Mouse (Mus musculus) liver, postnatal 0 days (tissue): ENCODE results near the gene Wnt5b. TPM values are rescaled to one million over a fixed set of nuclear protein-coding genes. Genes with fewer than 3 reads are reported as not detected.

Experiments used
- ATAC-seq: fragments of 200-750 bp; cut with Nextera tagmentation; 2 replicates; pipeline ENCODE4 v1.8.0; 2017; ENCODE audit warnings: mild to moderate bottlenecking, moderate library complexity
- DNase-seq: peaks from one replicate; pipeline ENCODE4 v3.0.0-alpha.2; 2016
- H3K27ac ChIP-seq: fragments of 300-500 bp; sonication (generic); 2 replicates; pipeline ENCODE4 v1.5.1; 2014; ENCODE audit warnings: antibody characterized with exemption, moderate library complexity, mild to moderate bottlenecking, low read depth
- H3K27me3 ChIP-seq: fragments of 300-500 bp; sonication (generic); 2 replicates; pipeline ENCODE4 v1.6.1; 2014; ENCODE audit warnings: low read length, control low read depth, mixed read lengths; ENCODE audit not compliant: insufficient read depth
- H3K36me3 ChIP-seq: fragments of 300-500 bp; sonication (generic); replicated peaks from 2 replicates; pipeline ENCODE4 v1.6.1; 2014; ENCODE audit warnings: mild to moderate bottlenecking, control low read depth, low read length, moderate library complexity, mixed read lengths; ENCODE audit not compliant: insufficient read depth
- H3K4me1 ChIP-seq: fragments of 300-500 bp; sonication (generic); 2 replicates; pipeline ENCODE4 v1.6.1; 2014; ENCODE audit warnings: antibody characterized with exemption, mild to moderate bottlenecking, control low read depth; ENCODE audit not compliant: insufficient read depth
- H3K4me2 ChIP-seq: fragments of 300-500 bp; sonication (generic); 2 replicates; pipeline ENCODE4 v1.6.1; 2014; ENCODE audit warnings: low read depth, mild to moderate bottlenecking, low read length, moderate library complexity, mixed read lengths
- H3K4me3 ChIP-seq: fragments of 300-500 bp; sonication (generic); 2 replicates; pipeline ENCODE4 v1.5.1; 2014; ENCODE audit warnings: low read depth, low read length
- H3K9ac ChIP-seq: fragments of 300-500 bp; sonication (generic); replicated peaks from 2 replicates; pipeline ENCODE4 v1.6.1; 2014; ENCODE audit warnings: mild to moderate bottlenecking, moderate library complexity
- H3K9me3 ChIP-seq: fragments of 300-500 bp; sonication (generic); 2 replicates; pipeline ENCODE4 v1.6.1; 2016; ENCODE audit warnings: mild to moderate bottlenecking, control low read depth, low read length, mixed read lengths
- CTCF ChIP-seq: sonication (generic); IDR thresholded peaks from 2 replicates; pipeline ENCODE4 v1.5.1; 2016; ENCODE audit warnings: antibody characterized with exemption, low read depth
- EP300 ChIP-seq: IDR thresholded peaks from 2 replicates; pipeline ENCODE4 v1.6.1; 2016; ENCODE audit warnings: antibody characterized with exemption, low read depth, mild to moderate bottlenecking
- WGBS: fragments of 180-500 bp; shearing (Covaris S2); extraction: QIAGEN DNeasy Blood & Tissue Kit; methylation state at CpG from one replicate; pipeline ENCODE4 v1.1.7; 2014; ENCODE audit not compliant: insufficient replicate concordance; 5-methylcytosine and 5-hydroxymethylcytosine counted together
- polyA plus RNA-seq: library from polyadenylated mRNA; unstranded; fragments of >200 nt; fragmentation: Nextera tagmentation; extraction: Ambion mirVana; gene quantifications from 2 replicates; pipeline ENCODE4 v1.2.1, GENCODE M21; 2015

Wnt5b gene
- polyA plus RNA-seq, 1 experiment from 2014 or later: 0.31 TPM

DNA sequence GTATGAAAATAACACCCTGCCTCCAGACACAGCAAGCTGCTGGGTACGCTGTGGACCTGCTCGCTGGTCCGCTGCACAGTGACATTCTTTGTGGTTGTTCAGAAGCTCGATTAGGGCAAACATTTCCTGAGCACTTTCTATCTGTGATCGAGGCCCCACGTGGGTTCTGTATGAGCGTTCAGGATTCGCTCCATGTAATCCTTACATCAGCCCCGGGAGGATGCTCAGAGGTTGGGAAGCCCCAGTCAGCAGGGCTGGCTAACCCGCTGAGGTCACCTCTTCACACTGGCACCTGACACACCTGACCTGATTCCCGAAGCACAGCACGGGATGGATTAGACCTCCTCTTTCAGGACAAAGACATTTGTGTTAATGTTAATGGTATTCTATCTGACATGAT lies 8.3 kb downstream of the Wnt5b start:
- DNase-seq (no peak), ATAC-seq (no peak)
- no peak overlapping the region for H3K27ac ChIP-seq
- no peak overlapping the region for H3K4me3 ChIP-seq
- H3K4me2 ChIP-seq: no peak overlapping the region
- H3K27me3 ChIP-seq: 0 out of 2 replicates have a peak, but pooled peaks cover 3% of the 10 kb centered on the region
- H3K9ac ChIP-seq: no peak overlapping the region
- no peaks in the 10 kb centered on the region for H3K9me3 ChIP-seq
- H3K36me3 ChIP-seq: no peaks in the 10 kb centered on the region
- 79% methylated on average over 12 of the region's 12 CpGs for WGBS
- TF ChIP-seq CTCF (no peak), EP300 (no peak)
- H3K4me1 ChIP-seq: no peaks in the 10 kb centered on the region

DNA sequence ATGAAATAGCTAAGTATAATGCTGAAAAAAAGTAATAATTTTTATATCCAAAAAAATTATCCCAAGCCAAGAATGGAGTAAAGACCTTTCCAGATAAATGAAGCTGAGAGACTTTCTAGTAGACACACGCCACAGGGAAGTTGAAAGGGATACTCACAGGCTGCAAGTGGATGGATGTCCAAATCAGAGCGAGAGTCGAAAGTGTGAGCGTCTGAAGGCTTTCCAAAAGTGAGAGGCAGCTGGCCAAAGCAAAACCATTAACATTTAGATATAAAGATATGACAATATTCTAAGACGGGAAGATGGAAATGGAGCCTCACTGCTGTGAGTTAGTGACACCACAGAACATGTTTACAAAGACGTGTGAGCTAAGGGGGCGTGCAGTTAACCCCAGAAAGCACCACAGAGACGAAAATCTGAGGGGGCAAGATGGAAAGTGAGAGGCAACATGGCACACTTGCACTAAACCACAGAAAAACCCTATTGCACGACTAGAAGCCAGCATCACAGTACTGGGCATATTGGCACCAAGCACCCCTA lies 10.9 kb downstream of the Wnt5b start:
- no peak for DNase-seq
- no peak overlapping the region for H3K4me2 ChIP-seq
- no peaks in the 10 kb centered on the region for H3K36me3 ChIP-seq
- WGBS: 64% methylated on average over 9 of the region's 9 CpGs
- no peak overlapping the region for H3K9ac ChIP-seq
- no peaks in the 10 kb centered on the region for H3K9me3 ChIP-seq
- H3K4me1 ChIP-seq: no peaks in the 10 kb centered on the region
- ATAC-seq: no peak
- no peaks in the 10 kb centered on the region for H3K27me3 ChIP-seq
- H3K4me3 ChIP-seq: no peak overlapping the region
- TF ChIP-seq CTCF: no peak
- no peak for TF ChIP-seq EP300
- H3K27ac ChIP-seq: no peak overlapping the region

DNA sequence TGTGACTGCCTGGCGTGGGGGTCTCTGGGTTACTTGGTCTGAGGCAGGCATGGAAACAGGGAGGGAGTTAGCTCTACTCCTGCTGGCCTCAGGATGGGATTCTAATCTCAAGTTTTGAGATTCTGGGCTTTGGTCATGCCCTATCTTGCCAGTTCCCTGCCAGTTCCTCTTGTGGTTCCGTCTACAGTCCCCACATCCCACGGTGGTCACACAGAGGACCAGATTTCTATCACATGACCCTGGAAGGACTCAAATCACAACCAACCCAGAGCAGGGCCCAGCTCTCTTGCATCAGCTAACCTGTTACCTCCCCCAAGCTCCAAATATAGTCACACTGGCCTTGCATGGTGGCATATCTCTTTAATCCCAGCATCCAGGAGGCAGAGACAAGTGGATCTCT lies 14.5 kb downstream of the Wnt5b start:
- Histone ChIP-seq H3K36me3 (no peaks in the 10 kb centered on the region), H3K4me1 (no peaks in the 10 kb centered on the region), H3K9me3 (no peaks in the 10 kb centered on the region), H3K27me3 (no peaks in the 10 kb centered on the region), H3K4me2 (no peak overlapping the region), H3K27ac (no peak overlapping the region), H3K4me3 (no peak overlapping the region), H3K9ac (no peak overlapping the region)
- 47% methylated on average over 3 of the region's 3 CpGs for WGBS
- ATAC-seq: no peak
- TF ChIP-seq CTCF (no peak), EP300 (no peak)
- no peak for DNase-seq

GRCm38 (mm10) chr6:119526498-119526897 lies 17.6 kb downstream of the Wnt5b start:
- Histone ChIP-seq H3K4me2 (no peak overlapping the region), H3K27me3 (no peaks in the 10 kb centered on the region), H3K36me3 (no peaks in the 10 kb centered on the region), H3K9ac (no peak overlapping the region), H3K4me1 (no peaks in the 10 kb centered on the region), H3K4me3 (no peak overlapping the region), H3K27ac (no peak overlapping the region), H3K9me3 (no peaks in the 10 kb centered on the region)
- WGBS: 72% methylated on average over 5 of the region's 5 CpGs
- TF ChIP-seq CTCF: no peak
- TF ChIP-seq EP300: no peak
- no peak for DNase-seq
- no peak for ATAC-seq

DNA sequence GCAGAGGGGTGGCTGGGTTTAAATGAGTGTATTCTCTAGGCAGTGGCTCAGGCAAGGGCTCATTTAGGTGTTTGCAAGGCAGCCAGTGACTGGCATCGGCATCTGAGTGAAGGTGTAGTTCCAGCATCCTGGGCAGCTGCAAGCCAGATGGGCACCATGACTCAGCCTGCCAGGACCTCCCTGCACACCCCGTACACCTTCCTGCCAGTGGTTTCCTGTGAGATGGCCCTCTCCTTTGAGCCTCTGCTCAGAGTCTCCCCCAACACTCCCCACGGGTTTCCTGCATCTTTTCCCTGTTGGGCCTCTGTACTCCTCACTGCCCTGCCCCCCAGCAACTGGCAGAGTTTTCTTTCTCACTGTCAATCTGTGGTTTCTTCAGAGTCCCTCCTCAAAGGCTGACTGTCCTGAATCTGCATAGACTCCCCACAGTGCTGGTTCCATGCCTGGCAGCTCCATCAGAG lies 22.2 kb downstream of the Wnt5b start:
- Histone ChIP-seq H3K4me1 (no peaks in the 10 kb centered on the region), H3K9ac (no peak overlapping the region), H3K9me3 (no peaks in the 10 kb centered on the region), H3K27ac (no peak overlapping the region), H3K36me3 (no peaks in the 10 kb centered on the region), H3K4me2 (no peak overlapping the region), H3K27me3 (no peaks in the 10 kb centered on the region), H3K4me3 (no peak overlapping the region)
- DNase-seq (no peak), ATAC-seq (no peak)
- WGBS: 19% methylated on average over 3 of the region's 3 CpGs
- TF ChIP-seq CTCF: no peak
- no peak for TF ChIP-seq EP300

GRCm38 (mm10) chr6:119521482-119521900 lies 22.7 kb downstream of the Wnt5b start:
- 67% methylated on average over 3 of the region's 3 CpGs for WGBS
- no peak overlapping the region for H3K4me2 ChIP-seq
- H3K4me3 ChIP-seq: no peak overlapping the region
- no peaks in the 10 kb centered on the region for H3K36me3 ChIP-seq
- H3K4me1 ChIP-seq: no peaks in the 10 kb centered on the region
- 0 out of 2 replicates have a peak, but pooled peaks cover under 1% of the 10 kb centered on the region for H3K9me3 ChIP-seq
- ATAC-seq (no peak), DNase-seq (no peak)
- TF ChIP-seq CTCF (0 out of 2 replicates have a peak, but pooled peaks have one; percentile 7), EP300 (no peak)
- no peaks in the 10 kb centered on the region for H3K27me3 ChIP-seq
- no peak overlapping the region for H3K27ac ChIP-seq
- H3K9ac ChIP-seq: no peak overlapping the region

- no peak for TF ChIP-seq CTCF
- TF ChIP-seq EP300: no peak
- Histone ChIP-seq H3K27ac (no peak overlapping the region), H3K9me3 (0 out of 2 replicates have a peak, but pooled peaks cover 2% of the 10 kb centered on the region), H3K36me3 (no peaks in the 10 kb centered on the region), H3K9ac (no peak overlapping the region), H3K27me3 (no peaks in the 10 kb centered on the region), H3K4me3 (no peak overlapping the region), H3K4me2 (no peak overlapping the region), H3K4me1 (no peaks in the 10 kb centered on the region)
- no peak for DNase-seq
- no peak for ATAC-seq
- 46% methylated on average over 9 of the region's 9 CpGs for WGBS
These were observed 23.4 kb downstream of the Wnt5b start for GRCm38 (mm10) chr6:119520731-119521130.
